ENCODE assay signal across 15 mouse cellular contexts in the genomic region with DNA sequence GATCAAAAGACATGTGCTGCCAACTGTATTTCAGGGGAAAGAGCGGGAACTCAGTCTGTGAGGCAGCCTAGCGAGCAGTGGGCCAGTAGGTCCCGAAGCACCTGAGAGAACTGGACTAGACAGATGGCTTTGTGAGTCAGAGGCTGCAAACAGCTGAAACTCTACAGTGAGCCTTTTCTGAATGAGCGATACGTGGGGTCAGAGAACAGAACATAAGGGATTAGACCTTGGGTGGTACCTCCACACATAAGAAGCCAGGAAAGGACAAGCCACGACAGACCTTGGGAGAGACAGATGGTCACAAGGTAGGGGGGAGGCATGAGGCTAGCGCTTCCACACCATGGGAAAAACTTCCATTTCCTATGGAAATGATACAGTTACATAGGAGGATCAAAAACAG. TPM values are rescaled to one million over a fixed set of nuclear protein-coding genes. Genes with fewer than 3 reads are reported as not detected.
DNase-seq lines count a peak whose midpoint lies in the region.
"Had no signal": no experiment of that assay in that cellular context is flagged by ENCODE, and none has a peak within 500 bp of the region (broad histone marks: within the 10 kb centered on the region; RNA-seq: fewer than 3 reads in every experiment).

No protein-coding gene starts in this region.

- DNase-seq in brain, adult 2 months (ENCODE audit: low read depth, low spot score): peak; percentile 95
- peak; percentile 28 for DNase-seq in cerebellum, adult 11 months
- peak; percentile 39 for DNase-seq in cerebellum, adult 8-10 months
- DNase-seq in cerebellum, postnatal 14 days: peak; percentile 35 to 67
- no peak for DNase-seq in layer of hippocampus, postnatal 25 days (ENCODE audit: extremely low spot score in 1 of 2, low spot score in 1 of 2)
- no peak for DNase-seq in yolk sac, embryonic 10.5 days (ENCODE audit: low spot score)
- DNase-seq in gastrocnemius, postnatal 10 days: no peak
- DNase-seq: adrenal gland, adult 8-10 months; forebrain, postnatal 0 days; gastrocnemius, postnatal 25 days; heart, postnatal 10 days; heart, postnatal 4 days; kidney, adult 18-20 months had no signal

RNA-seq across cellular contexts. Expression of gene Ctnna3, which starts 58.4 kb away (rescaled TPM):
- 1 to 10 TPM; 1.5 to 1.7 TPM for total RNA-seq in layer of hippocampus, postnatal 25 days (2021)
- total RNA-seq in gastrocnemius, postnatal 10 days (2021): 10 to 100 TPM; 23.0 to 24.9 TPM
- total RNA-seq: ES-E14; granulocyte monocyte progenitor cell, adult 5-6 weeks had no signal

Comparison
In these comparisons a context has a peak if more than half of its experiments do, and no peak if none do; other contexts are left out.
1. DNase-seq: peak in brain, adult 2 months (single experiment), cerebellum, adult 11 months (single experiment), cerebellum, adult 8-10 months (single experiment) and cerebellum, postnatal 14 days (2 of 2); none in layer of hippocampus, postnatal 25 days (0 of 2), yolk sac, embryonic 10.5 days (single experiment) and gastrocnemius, postnatal 10 days (single experiment).
2. RNA of gene Ctnna3, which starts 58.4 kb away (total RNA-seq): 23.0 to 24.9 TPM in gastrocnemius, postnatal 10 days; 1.5 to 1.7 TPM in layer of hippocampus, postnatal 25 days; every median in the first group is over 4 times any median in the second.